Mouse (Mus musculus): ENCODE measurements around the gene Mctp1.
A peak's percentile ranks its signal among the peaks of the same experiment; 100 is the strongest.
"Not testable (repeated sequence)": the region's sequence is repeated elsewhere in the genome, so short reads cannot be mapped to it uniquely, and the experiment has no call there.

Gene Mctp1

DNA sequence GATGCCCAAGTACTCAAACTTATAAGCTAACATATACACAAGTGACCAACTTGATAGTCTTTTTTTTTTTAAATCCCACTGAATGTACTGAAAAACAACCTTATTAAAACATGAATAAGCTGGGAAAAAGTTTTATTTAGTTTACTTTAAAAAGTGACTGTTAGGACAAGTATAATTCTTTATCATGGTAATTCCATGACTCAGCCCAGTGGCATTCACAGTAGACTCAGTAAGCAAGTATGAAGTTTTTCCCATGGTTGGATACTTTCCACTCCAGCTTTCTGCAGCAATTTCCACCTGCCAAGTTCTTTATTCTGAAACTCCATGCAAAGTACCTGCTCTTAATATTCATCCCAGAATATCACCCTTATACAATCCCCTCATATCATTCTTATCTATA, 97.3 kb downstream of the Mctp1 start:
- DNase-seq (ENCODE audit: low spot score in 2 of 2) = no peak

DNA sequence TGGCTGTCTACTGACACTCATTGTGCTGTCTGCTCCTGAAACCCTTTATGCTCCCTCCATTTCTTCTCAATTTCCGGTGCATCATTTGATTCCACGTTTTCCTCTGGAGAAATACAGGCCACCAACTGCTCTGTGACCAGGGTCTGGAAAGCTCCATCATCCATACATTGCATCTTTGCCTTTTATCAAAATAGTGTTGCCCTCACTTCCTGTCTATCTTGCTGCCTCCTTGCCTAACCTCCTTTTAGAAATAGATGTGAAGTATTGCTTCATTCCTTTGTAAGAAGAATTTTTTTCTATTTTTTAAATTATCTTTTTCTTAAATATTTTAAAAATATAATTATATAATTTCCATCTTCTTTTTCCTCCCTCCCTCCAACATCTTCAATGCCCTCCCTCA, 98.7 kb downstream of the Mctp1 start:
- DNase-seq (ENCODE audit: low spot score in 2 of 2) = no peak

DNA sequence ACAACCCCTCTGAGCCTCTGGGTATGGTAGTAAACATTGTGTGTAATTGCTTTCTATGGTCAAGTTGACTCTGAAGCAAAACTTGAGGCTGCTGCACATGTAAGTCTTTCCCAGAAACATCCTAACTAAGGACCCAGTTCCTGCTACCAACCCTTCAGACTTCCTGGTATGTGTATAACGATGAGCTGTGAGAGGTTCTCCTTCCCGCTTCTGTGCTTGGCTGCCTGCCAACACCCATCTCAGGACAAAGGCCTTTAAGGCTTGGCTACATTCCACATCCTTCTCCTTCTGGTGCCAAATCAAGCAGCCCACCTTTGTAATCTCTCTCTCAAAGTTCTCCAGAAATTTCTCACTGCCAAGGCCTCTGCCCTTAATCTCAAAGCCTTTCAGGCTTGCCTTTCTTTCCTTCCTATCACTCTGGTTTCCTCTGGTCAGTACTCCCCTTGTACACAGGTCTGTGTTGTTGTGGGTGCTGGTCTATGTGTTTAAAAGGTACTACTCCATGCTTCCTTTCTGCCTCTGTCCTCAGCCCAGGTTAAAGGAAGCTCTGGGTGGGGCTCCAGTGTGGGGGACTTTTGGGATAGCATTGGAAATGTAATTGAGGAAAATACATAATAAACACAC, 99.9 kb downstream of the Mctp1 start:
- no peak for DNase-seq (ENCODE audit: low spot score in 2 of 2)

DNA sequence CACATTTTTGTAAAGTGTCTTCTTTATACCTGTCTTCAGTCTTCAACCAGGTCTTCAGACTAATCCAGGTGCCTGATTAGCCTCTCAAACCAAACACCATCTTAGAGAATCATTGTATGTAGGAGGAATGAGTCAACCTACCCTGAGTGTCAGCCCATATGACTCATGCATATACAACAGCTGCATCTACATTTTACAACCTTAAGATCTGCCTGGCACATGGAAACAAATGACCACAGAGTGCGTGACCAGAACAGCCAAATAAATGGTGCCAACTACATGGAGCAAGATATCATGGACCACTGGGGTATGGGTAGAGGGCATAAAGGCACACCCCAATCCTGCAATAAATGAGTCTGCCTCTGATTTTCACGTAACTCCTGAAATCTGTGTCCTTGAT, 131.6 kb downstream of the Mctp1 start:
- DNase-seq (ENCODE audit: low spot score in 2 of 2) = no peak

DNA sequence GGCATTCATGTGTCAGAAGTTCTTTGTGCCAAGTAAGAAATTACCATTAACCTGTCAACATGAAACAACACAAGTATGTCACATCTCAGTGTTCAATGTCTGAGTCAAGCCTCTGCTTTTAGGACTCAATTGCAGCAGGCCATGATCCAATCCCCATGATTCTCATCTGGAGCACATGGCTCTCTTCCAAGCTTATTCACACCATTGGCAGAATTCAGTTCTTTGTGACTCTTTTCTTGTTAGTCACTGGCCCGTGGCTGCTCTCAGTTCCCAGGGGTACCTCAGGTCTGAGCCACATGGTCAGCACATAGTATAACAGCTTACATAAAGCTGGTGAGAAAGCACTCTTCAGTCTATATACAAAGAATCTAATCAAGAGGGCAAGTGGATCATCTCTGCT, 138.8 kb downstream of the Mctp1 start:
- no peak for DNase-seq (ENCODE audit: low spot score in 2 of 2)

DNA sequence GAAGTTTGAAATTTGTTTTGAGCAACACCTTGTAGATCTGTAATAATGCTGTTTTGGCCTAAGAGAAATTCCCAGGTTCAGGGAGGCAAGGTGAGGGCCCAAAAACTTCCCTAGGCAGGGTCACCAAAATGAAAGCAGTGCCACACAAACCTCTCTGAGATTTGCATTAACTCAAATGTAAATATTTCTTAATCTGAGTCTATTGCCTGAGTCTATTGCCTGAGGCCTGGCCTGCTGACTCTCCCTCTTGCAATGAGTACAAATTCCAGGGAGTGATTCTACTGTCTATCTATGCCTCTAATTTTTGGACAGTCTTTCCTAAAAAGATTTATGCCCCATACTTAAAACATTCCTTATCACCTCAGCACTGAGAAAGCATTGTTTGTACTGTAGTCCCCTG, 143.0 kb downstream of the Mctp1 start:
- DNase-seq (ENCODE audit: low spot score in 2 of 2) = no peak

DNA sequence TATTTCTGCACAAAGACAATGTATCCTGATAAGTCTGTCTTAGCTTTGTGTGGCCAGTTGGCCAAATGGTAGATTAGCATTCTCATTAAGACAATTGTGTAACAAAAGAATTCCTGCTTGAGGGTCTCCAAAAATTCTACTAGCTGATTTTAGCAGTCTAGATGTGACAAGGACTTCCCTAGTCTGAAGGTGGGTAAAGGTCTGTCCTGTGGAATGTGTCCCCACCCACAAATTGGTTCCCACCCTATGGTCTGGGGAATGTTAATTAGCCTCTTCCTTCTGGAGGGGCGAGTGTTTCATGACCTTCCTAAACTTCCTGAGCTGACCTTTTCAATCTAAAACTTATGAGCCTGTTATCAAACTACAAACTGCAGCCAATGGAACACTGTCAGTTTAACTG, 143.4 kb downstream of the Mctp1 start:
- DNase-seq (ENCODE audit: low spot score in 2 of 2) = no peak

DNA sequence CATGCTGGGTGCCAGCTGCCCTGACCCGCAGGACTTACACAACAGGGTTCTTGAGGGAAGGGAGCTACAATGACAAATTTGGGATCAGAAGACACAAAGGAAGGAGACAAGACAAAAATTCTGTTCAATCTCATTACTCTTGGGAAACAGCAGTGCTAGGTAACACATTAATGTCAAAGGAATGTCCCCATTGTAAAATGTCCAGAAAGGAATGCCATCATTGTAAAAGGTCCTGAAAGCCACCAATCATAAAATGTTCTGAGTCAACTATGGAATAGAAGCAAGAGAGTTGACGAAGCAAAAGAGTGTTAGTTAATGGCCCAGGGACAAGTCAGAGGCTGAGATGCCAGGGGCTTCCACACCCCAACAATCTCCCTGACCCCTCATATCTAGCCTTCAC, 145.6 kb downstream of the Mctp1 start:
- no peak for DNase-seq (ENCODE audit: low spot score in 2 of 2)

DNA sequence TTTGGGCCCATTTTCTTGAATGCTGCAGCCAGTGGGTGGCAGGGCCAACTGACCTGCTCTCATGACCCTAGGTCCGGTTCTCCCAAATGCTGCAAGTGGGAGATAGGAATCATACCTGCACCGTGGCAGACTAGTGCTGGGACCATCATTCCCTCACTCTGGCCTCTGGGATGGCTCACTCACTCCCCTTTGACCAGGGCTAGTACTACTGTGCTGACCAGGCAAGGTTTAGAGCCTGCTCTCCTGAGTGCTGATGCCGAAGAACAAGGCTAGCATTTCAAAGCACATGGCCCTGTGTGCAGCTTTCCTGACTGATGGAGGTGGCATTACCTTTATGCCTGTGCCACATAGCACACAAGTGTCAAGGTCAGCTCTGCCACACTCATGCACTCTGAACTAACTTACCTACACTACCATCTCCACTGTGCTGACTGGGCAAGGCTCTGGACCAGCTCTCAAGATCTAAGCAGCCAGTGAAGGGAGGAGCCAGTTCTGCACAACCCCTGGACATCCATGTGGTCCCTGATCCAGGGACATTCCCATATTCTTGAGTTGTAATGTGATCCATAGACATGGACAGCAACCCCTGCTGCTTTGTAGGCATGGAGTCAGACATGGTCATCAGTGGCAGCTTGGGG, 146.7 kb downstream of the Mctp1 start:
- DNase-seq (ENCODE audit: low spot score in 2 of 2) = no peak

DNA sequence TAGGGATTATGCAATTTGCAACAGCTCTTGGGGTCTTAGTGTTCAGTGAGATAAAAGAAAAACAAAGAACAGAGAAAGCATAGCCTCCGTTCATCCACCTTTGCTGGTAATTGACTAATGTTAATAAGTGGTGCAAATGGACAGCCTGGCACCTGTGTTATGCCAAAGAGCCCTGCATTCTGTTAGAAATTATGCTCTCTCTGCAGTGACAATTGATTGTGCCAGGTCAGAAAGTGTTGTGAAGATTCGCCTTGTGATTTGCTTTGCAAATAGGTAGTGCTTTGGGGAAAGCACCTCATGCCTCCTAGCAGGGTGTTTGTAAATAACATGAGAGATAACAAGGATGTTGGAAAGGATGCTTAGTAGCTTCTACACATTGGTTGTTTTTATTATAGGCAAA, 163.5 kb downstream of the Mctp1 start:
- DNase-seq (ENCODE audit: low spot score in 2 of 2) = no peak

DNA sequence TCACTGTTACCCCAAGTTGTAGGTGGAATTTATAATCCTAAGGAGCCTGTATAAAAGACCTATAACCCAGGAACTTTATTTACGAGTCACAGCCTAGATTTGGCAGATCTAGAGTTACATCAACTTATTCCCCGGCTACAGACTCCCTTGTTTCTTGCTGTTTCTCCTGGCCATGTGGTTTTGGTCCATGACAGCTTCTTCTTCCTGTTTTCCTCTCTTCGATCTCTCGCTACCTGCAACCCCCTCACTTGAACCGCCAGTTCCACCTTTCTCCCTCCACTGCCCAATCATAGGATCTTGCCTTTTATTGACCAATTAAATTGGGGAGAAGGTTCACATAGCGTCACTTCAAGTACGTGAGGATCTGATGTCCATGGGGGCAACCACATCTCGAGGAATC, 176.6 kb downstream of the Mctp1 start:
- no peak for DNase-seq (ENCODE audit: low spot score in 2 of 2)

DNA sequence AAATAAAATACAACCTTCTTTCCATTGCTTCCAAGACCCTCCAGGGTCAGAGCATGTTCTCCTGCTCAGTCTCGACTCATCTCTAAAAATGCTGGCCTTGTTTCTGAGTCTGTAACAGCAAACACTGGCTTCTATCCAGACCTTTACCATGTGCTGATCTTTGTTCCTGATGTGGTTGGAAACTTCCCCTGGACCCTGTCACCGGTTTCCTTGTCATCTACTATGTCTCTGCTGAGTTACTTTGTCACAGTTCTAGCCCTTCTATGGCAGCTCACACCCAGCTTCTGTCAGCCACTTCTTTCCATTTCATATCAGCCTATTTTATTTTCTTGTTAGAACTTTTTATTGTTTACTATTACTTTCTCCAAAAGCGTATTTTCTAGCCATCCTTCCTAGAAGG, 177.3 kb downstream of the Mctp1 start:
- no peak for DNase-seq (ENCODE audit: low spot score in 2 of 2)

DNA sequence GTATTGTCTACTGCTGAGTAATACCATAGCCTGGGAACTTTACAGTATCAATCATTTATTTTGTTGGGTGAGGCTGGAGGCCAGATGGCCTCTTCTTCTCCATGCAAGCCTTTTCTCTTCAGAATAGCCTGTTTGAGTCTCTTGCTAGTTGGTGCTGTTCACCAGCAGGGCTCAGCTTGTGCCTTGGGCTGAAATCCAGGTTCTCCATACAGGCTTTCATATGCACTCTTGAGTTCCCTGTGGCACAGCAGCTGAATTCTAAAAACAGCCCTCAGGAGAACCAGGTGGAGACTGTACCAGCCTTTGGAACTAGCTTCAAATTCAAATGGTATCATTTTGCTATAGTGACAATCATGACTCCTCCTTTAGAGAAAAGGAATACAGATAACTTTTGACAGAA, 179.7 kb downstream of the Mctp1 start:
- no peak for DNase-seq (ENCODE audit: low spot score in 2 of 2)

DNA sequence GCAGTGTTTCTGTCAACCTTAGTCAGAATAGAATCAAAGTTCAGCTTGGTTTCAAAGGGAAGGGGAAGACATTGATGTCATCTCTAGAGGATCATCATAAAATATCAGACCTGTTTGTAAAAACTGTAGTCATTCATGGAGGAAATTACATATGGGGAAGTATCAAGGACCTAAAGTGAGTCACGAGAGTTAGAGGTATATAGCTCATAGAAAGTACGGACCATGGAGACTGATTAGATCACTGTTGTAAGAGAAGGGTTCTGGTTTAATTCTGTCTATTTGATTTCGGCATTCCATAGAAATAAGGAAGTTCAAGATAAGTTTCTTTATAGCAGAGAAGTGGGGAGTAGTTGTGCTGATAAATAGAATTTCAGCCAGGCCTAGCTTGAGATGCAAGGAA, 181.7 kb downstream of the Mctp1 start:
- DNase-seq (ENCODE audit: low spot score in 2 of 2) = no peak

DNA sequence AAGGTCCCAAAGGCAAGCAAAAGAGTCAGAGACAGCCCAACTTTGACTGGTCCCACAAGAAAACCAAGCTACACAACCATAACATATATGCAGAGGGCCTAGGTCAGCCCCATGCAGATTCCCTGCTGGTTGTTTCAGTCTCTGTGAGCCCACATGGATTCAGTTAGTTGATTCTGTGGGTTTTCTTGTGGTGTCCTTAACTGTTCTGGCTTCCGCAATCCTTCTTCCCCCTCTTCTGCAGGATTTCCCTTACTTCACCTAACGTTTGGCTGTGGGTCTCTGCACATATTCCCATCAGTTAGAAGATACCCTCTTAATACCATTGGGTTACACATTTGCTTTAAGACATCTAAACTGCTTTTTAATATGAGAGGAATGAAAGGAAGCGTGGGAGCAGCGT, 183.1 kb downstream of the Mctp1 start:
- DNase-seq (ENCODE audit: low spot score in 2 of 2) = no peak

DNA sequence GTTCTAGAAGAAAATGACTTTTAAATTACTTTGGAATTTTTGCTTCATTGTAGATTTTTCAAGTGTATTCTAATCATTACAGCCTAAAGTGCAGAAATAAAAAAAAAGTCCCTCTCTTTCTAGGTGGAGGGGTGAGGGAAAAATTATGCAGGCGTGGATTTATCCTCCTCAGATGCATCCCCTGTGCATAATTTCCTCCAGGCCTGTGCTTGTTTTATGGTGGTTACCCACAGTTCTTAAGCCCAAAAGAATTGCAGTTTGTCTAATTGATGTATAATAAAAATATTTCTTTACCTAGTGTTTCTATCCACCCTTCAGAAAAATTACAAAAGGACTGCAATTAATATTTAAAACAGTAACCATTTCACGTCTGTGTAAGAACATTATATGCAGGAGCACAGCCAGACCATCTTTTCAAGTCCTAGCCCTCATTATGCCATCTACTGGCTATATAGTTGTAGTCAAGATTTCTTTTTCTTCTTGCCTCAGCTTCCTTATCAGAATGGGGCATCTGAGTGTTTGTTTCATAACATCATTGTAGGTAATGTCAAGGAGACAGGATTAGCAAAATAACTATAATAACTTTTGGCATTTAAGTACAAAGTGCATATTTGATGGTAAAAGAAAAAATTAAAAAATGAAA, 184.4 kb downstream of the Mctp1 start:
- no peak for DNase-seq (ENCODE audit: low spot score in 2 of 2)

DNA sequence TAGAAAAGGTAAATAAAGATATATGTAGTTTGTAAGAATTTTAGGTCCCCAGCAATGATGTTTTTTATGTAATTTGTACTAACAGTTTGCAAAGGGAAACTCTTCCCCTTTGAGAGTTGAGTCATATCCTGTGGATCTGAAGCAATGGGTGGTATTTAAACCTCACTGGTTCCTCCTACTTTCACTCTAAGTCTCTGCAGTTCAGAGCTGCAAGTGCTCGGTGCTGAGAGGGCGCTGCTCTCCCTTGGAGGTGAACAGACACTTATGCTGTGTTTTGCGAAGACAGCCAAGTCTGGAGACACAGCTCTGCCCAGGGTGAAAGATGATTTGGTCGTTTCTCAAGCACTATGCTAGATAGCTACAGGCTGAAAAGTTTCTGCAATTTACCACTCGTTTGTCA, 195.1 kb downstream of the Mctp1 start:
- DNase-seq (ENCODE audit: low spot score in 2 of 2) = peak; percentile 24 to 36

DNA sequence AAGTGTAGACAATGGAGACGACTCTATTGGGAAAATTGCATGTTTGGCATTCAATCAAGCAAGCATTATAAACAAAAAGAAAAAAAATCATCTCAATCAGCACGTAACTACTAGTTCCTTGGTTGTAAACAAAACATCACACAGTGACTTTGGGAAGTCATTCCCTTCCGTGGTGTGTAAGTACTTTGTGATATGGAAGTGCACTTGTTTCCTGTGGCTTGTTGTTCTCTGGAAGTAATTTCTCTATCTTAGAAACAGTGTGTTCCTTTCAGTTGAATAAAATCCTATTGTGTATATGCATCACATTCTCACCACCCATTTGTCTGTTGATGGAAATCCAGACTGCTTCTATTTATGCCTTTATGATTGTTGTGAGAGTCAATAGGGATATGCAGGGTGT, 201.1 kb downstream of the Mctp1 start:
- no peak for DNase-seq (ENCODE audit: low spot score in 2 of 2)

DNA sequence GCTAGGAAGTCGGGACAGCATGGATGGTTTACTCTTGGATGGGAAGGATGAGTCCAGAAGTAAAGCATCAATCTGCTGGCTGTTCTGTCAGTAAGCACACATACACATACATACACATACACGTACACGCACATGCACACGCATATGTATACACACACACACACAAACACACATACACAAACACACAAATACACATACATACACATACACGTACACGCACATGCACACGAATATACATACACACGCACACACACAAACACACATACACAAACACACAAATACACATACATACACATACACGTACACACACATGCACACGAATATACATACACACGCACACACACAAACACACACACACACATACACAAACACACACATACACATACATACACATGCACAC, 206.4 kb downstream of the Mctp1 start:
- DNase-seq (ENCODE audit: low spot score in 2 of 2) = not testable (repeated sequence)

DNA sequence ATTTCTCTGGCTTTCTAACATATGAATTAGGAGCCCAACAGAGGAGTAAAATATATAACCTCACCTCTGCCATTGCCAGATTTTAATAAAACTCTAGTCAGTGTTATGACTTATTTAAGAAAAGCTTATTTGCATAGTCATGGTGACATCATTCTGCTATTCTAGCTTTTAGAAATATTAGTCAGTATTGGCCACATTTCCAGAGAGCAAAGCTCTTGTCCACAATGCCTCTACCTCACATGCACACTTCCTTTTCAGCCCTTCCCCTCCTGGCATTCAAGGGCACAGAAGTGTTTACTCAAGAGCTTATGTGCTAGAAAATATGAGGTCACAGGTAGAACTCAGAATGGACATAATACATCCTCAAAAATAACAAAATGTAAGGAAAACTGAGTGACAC, 206.9 kb downstream of the Mctp1 start:
- no peak for DNase-seq (ENCODE audit: low spot score in 2 of 2)

DNA sequence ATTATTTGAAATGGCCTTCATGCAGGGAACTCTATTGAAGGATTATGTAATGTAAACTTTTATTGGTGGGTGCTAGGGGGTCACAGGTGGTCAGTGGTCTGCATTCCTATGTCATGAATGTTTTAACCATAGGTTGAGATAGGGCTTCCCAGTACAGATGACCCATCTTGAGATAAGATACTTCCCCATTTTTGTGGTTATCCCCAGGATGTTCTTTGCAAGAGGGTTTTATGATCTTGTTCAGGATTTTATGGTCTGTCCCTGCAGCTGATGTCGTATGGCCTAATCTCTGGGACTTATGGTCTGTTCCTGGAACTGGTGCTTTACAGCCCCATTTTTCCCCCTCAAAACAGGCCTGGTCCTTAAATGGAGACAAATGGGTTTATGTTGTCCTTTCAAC, 207.4 kb downstream of the Mctp1 start:
- DNase-seq (ENCODE audit: low spot score in 2 of 2) = no peak

DNA sequence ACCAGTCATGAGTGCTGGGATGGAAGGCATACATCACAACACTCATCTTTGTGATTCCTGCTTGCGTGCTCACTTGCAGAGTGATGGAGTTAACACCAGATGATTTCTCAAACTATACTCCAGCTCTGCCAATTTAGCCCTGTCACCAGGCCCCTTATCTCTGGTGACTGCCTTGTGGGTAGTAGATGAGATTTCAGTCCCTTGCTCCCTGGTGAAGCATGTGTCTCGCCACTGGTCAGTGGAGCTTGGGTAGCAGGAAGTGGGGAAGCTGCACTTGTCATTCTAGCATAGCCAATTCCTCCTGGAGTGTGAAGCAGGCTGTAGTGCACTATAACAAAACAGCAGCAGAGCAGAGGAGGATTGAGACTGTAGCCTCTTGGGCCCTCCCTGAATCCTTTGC, 208.6 kb downstream of the Mctp1 start:
- no peak for DNase-seq (ENCODE audit: low spot score in 2 of 2)

DNA sequence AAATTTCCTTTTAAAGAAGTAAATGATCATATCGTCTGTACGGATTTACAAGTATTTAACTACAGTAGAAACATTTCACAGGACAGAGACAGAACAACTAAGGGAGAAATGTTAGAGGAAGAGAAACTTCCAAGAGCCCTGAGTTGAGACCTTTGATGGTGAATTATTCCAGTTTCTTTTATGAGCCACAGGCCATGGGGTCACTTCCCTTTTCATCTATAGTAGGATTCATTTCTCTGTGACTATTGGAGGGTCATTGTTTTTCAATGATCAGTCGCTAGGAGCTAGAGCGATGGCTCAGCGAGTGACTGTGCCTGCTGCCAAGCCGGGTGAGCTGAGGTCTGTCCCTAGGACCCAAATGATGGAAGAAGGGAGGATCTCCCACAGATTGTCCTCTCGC, 212.7 kb downstream of the Mctp1 start:
- DNase-seq (ENCODE audit: low spot score in 2 of 2) = no peak

DNA sequence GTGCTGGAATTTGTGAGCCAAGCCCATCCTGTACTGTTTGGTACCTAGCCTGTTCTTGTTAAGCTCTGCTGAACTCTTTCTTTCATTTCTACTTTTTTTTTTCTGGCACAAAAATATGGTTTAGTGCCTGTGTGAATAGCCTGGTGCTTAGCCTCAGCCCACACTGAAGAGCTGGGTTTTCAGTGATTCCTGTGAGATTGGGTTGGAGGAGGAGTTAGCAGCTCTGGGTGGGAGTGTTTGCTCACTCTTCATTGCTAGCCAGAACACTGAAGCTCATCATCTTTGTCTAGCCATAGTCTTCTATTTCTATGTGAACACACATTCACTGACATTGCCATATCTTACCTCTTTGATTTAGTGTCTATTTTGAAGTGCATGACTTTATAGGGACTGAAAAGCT, 225.1 kb downstream of the Mctp1 start:
- DNase-seq (ENCODE audit: low spot score in 2 of 2) = peak; percentile 15 to 38
